Mouse (Mus musculus) pancreas, adult 10 weeks (tissue): ENCODE measurements around the gene Cep350. TPM values are rescaled to one million over a fixed set of nuclear protein-coding genes. Genes with fewer than 3 reads are reported as not detected.

Experiments
- polyA plus RNA-seq: library from polyadenylated mRNA; stranded (reverse); fragments of 350-450 nt; fragmentation: Illumina TruSeq; extraction: RNeasy Lipid Tissue Mini Kit (QIAGEN cat#74804); gene quantifications from one replicate; pipeline ENCODE4 v1.2.3, GENCODE M21; 2015; ENCODE audit warnings: low read depth, low replicate concordance; ENCODE audit not compliant: insufficient read depth

Gene Cep350
- polyA plus RNA-seq, result 4.6 TPM

GRCm38 (mm10) chr1:155973068-155973718, at the start of gene Cep350:
Gene Cep350 (minus strand): TSS chr1:155973255.

GRCm38 (mm10) chr1:155812581-155813499, 160.2 kb downstream of the Cep350 start, which contains the start of gene Qsox1:
Gene Qsox1 (minus strand): TSS chr1:155812889.

Other genes with a start within 250 kb of the Cep350 start
- not detected for gene Lhx4, start 221.6 kb downstream of the Cep350 start, polyA plus RNA-seq
- 47.6 TPM for gene Qsox1, start 160.4 kb downstream of the Cep350 start, polyA plus RNA-seq
- gene Tor1aip2, start 62.1 kb upstream of the Cep350 start, polyA plus RNA-seq, result 10.9 TPM
- gene Tor1aip1, start 63.2 kb upstream of the Cep350 start, polyA plus RNA-seq, result 12.8 TPM
- 0.20 TPM for gene Fam163a, start 231.8 kb upstream of the Cep350 start, polyA plus RNA-seq